Mouse (Mus musculus): ENCODE results near the gene Mrps18a.

The Mrps18a gene

GRCm38 (mm10) chr17:46170538-46170937 is 59.8 kb downstream of the Mrps18a start:
- TF ChIP-seq GATA4 (IDR thresholded peaks at IDR 0.05; ENCODE audit: insufficient replicate concordance, low read length), result no peak

Measured in liver, adult (tissue).